In genomic region chr2:21028605-21029004, GRCm38 (mm10) we compare ENCODE assay signal across 10 mouse cellular contexts. TPM values are rescaled to one million over a fixed set of nuclear protein-coding genes. Genes with fewer than 3 reads are reported as not detected.
DNase-seq lines count a peak whose midpoint lies in the region; ATAC-seq lines count a peak whose summit lies in the region.
"Had no signal": no experiment of that assay in that cellular context is flagged by ENCODE, and none has a peak within 500 bp of the region (broad histone marks: within the 10 kb centered on the region; RNA-seq: fewer than 3 reads in every experiment).

No protein-coding gene starts in this region.

- H3K36me3 ChIP-seq in forebrain, embryonic 14.5 days (ENCODE audit: control insufficient read depth, insufficient read depth, low read length) = no peaks in the 10 kb centered on the region
- H3K36me3 ChIP-seq: heart, embryonic 13.5 days; midbrain, embryonic 12.5 days had no signal

- no peak overlapping the region for H3K9ac ChIP-seq in forebrain, embryonic 14.5 days (ENCODE audit: low read length)
- H3K9ac ChIP-seq: heart, embryonic 13.5 days; midbrain, embryonic 12.5 days had no signal

- H3K4me3 ChIP-seq in forebrain, embryonic 14.5 days (ENCODE audit: low read depth, low read length) = no peak overlapping the region
- H3K4me3 ChIP-seq: heart, embryonic 13.5 days; midbrain, embryonic 12.5 days had no signal

- intact Hi-C loops in left cerebral cortex, postnatal 14 days (cut with DNase I) = no loop called here

- no peaks in the 10 kb centered on the region for H3K4me1 ChIP-seq in forebrain, embryonic 14.5 days (ENCODE audit: control insufficient read depth, insufficient read depth, low read length)

- H3K9me3 ChIP-seq in forebrain, embryonic 14.5 days (replicated peaks; ENCODE audit: control insufficient read depth, low read length) = no peaks in the 10 kb centered on the region
- H3K9me3 ChIP-seq: heart, embryonic 13.5 days; midbrain, embryonic 12.5 days had no signal

- no peak for ATAC-seq in cerebellum, adult (ENCODE audit: insufficient number of reproducible peaks, low FRiP score, low TSS enrichment)
- ATAC-seq in megakaryocyte-erythroid progenitor cell, adult 5-6 weeks (replicated peaks; ENCODE audit: low FRiP score, low TSS enrichment, poor library complexity, severe bottlenecking) = no peak
- ATAC-seq in forebrain, embryonic 14.5 days = no peak
- ATAC-seq in erythroblast, adult 5-6 weeks (replicated peaks; ENCODE audit: low FRiP score, poor library complexity, severe bottlenecking) = no peak

- DNase-seq in cerebellum, adult 9-10 months = peak; percentile 15
- DNase-seq in right cerebral cortex, postnatal 10 days (ENCODE audit: low spot score in 2 of 2) = peak; percentile 59 to 71
- no peak for DNase-seq in right cerebral cortex, postnatal 4 days
- peak; percentile 33 to 67 for DNase-seq in left cerebral cortex, postnatal 14 days (ENCODE audit: low spot score in 2 of 2)
- DNase-seq in forebrain, embryonic 14.5 days (ENCODE audit: low spot score) = no peak

- no peaks in the 10 kb centered on the region for H3K27me3 ChIP-seq in forebrain, embryonic 14.5 days (replicated peaks; ENCODE audit: control insufficient read depth, insufficient read depth, low read length)
- H3K27me3 ChIP-seq: heart, embryonic 13.5 days; midbrain, embryonic 12.5 days had no signal

- WGBS in forebrain, embryonic 14.5 days = 21% methylated on average over 2 of the region's 2 CpGs

- no peak overlapping the region for H3K4me2 ChIP-seq in forebrain, embryonic 14.5 days (ENCODE audit: low read length)
- H3K4me2 ChIP-seq: heart, embryonic 13.5 days; midbrain, embryonic 12.5 days had no signal

- H3K27ac ChIP-seq in forebrain, embryonic 14.5 days (ENCODE audit: low read depth, low read length) = no peak overlapping the region
- H3K27ac ChIP-seq: heart, embryonic 13.5 days; midbrain, embryonic 12.5 days had no signal

RNA-seq across cellular contexts. Expression of gene Arhgap21, which starts 59.9 kb away (rescaled TPM):
- 100 to 1,000 TPM; 213 to 217 TPM for total RNA-seq in left cerebral cortex, postnatal 14 days (2021)
- total RNA-seq in megakaryocyte-erythroid progenitor cell, adult 5-6 weeks (2014; fragmentation: Nextera tagmentation) = 54.8 and 57.8 TPM in 2 replicates
- total RNA-seq in megakaryocyte-erythroid progenitor cell, adult 5-6 weeks (2017) = 28.3 and 32.9 TPM in 2 replicates
- polyA plus RNA-seq in forebrain, embryonic 14.5 days (2014; fragmentation: Nextera tagmentation; extraction: Ambion mirVana) = 34.0 and 43.0 TPM in 2 replicates
- total RNA-seq in erythroblast, adult 5-6 weeks (2015; ENCODE audit: low replicate concordance) = 16.7 and 28.4 TPM in 2 replicates
- 40.7 and 50.3 TPM in 2 replicates for total RNA-seq in erythroblast, adult 5-6 weeks (2017; ENCODE audit: low replicate concordance)

Comparison
In these comparisons a context has a peak if more than half of its experiments do, and no peak if none do; other contexts are left out.
1. DNase-seq: peak in cerebellum, adult 9-10 months (single experiment), right cerebral cortex, postnatal 10 days (2 of 2) and left cerebral cortex, postnatal 14 days (2 of 2); none in right cerebral cortex, postnatal 4 days (single experiment) and forebrain, embryonic 14.5 days (single experiment).